Mouse (Mus musculus): ENCODE data around the gene Gper1.

- TF ChIP-seq CTCF (IDR thresholded peaks at IDR 0.05; ENCODE audit: extremely low read depth, insufficient read depth, insufficient read length, insufficient replicate concordance), result no peak
- TF ChIP-seq POLR2A (IDR thresholded peaks at IDR 0.05; ENCODE audit: low read depth, low read length), result no peak
Observed at GRCm38 (mm10) chr5:139392219-139393196, 30.4 kb upstream of the Gper1 start.
